Mouse (Mus musculus) heart, postnatal 0 days (tissue): Measurements from ENCODE around the gene Stx3. TPM values are rescaled to one million over a fixed set of nuclear protein-coding genes. Genes with fewer than 3 reads are reported as not detected.

Source experiments
- ATAC-seq: fragments of 200-750 bp; cut with Nextera tagmentation; 2 replicates; pipeline ENCODE4 v1.8.0; 2017; ENCODE audit warnings: low read depth, moderate number of reproducible peaks, moderate library complexity; ENCODE audit not compliant: insufficient read depth
- DNase-seq: peaks from one replicate; pipeline ENCODE4 v3.0.0-alpha.2; 2016; ENCODE audit warnings: low spot score
- H3K27ac ChIP-seq: fragments of 300-500 bp; sonication (generic); 2 replicates; pipeline ENCODE4 v1.5.1; 2014; ENCODE audit warnings: low read depth, mild to moderate bottlenecking
- H3K27me3 ChIP-seq: fragments of 300-500 bp; sonication (generic); 2 replicates; pipeline ENCODE4 v1.6.1; 2014; ENCODE audit warnings: low read length, mixed read lengths; ENCODE audit not compliant: control insufficient read depth, insufficient read depth
- H3K36me3 ChIP-seq: fragments of 300-500 bp; sonication (generic); replicated peaks from 2 replicates; pipeline ENCODE4 v1.6.1; 2014; ENCODE audit warnings: low read length, mixed read lengths; ENCODE audit not compliant: control insufficient read depth, insufficient read depth
- H3K4me1 ChIP-seq: fragments of 300-500 bp; sonication (generic); 2 replicates; pipeline ENCODE4 v1.6.1; 2014; ENCODE audit warnings: antibody characterized with exemption; ENCODE audit not compliant: control insufficient read depth, insufficient read depth
- H3K4me2 ChIP-seq: fragments of 300-500 bp; sonication (generic); 2 replicates; pipeline ENCODE4 v1.6.1; 2014; ENCODE audit warnings: low read depth, mild to moderate bottlenecking, low read length, moderate library complexity
- H3K4me3 ChIP-seq: fragments of 300-500 bp; sonication (generic); 2 replicates; pipeline ENCODE4 v1.5.1; 2014; ENCODE audit warnings: low read depth, low read length
- H3K9ac ChIP-seq: fragments of 300-500 bp; sonication (generic); replicated peaks from 2 replicates; pipeline ENCODE4 v1.6.1; 2014; ENCODE audit warnings: low read depth, low read length, mixed read lengths
- H3K9me3 ChIP-seq: fragments of 300-500 bp; sonication (generic); replicated peaks from 2 replicates; pipeline ENCODE4 v1.6.1; 2016; ENCODE audit warnings: low read length; ENCODE audit not compliant: control insufficient read depth
- CTCF ChIP-seq: IDR thresholded peaks from 2 replicates; pipeline ENCODE4 v1.5.1; 2016; ENCODE audit warnings: antibody characterized with exemption, control low read depth, low read depth
- EP300 ChIP-seq: IDR thresholded peaks from 2 replicates; pipeline ENCODE4 v1.6.1; 2016; ENCODE audit warnings: antibody characterized with exemption, low read depth
- WGBS: fragments of 180-500 bp; shearing (Covaris S2); extraction: QIAGEN DNeasy Blood & Tissue Kit; methylation state at CpG from one replicate; pipeline ENCODE4 v1.1.7; 2014; 5-methylcytosine and 5-hydroxymethylcytosine counted together
- polyA plus RNA-seq: library from polyadenylated mRNA; unstranded; fragments of >200 nt; fragmentation: Nextera tagmentation; extraction: Ambion mirVana; gene quantifications from 2 replicates; pipeline ENCODE4 v1.2.1, GENCODE M21; 2015
- total RNA-seq: library from RNA; depleted of rRNA; stranded (reverse); fragments of >200 nt; gene quantifications from 2 replicates; pipeline ENCODE4 v1.2.3, GENCODE M21; 2014; ENCODE audit warnings: low replicate concordance

Stx3 gene
- total and polyA plus RNA-seq, 2 experiments from 2014 or later = 6.3 to 10.6 TPM

DNA sequence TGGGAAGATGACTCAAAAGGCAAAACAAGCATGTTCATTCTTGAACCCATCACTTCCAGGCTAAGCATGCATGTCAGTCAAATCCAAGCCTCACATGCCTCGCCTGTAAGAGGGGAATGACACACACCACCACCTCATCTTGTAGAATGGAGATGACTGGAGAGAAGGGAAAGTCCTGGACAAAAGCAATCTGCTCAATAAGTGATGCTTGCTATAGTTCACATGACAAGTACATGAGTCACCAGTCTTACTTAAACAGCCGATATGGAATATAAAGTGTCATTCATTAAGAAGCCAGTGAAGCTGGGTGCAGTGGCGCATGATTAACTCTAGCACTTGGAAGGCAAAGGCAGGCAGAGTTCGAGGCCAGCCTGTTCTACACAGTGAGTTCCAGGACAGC is 6.1 kb downstream of the Stx3 start:
- DNase-seq = no peak
- no peak overlapping the region for H3K4me2 ChIP-seq
- TF ChIP-seq CTCF (no peak), EP300 (no peak)
- no peaks in the 10 kb centered on the region for H3K4me1 ChIP-seq
- 58% methylated on average over 4 of the region's 4 CpGs for WGBS
- no peaks in the 10 kb centered on the region for H3K27me3 ChIP-seq
- H3K9ac ChIP-seq = no peak overlapping the region
- peak overlapping the region; percentile 81 for H3K27ac ChIP-seq
- no peaks in the 10 kb centered on the region for H3K36me3 ChIP-seq
- no peaks in the 10 kb centered on the region for H3K9me3 ChIP-seq
- ATAC-seq = no peak
- H3K4me3 ChIP-seq = no peak overlapping the region

DNA sequence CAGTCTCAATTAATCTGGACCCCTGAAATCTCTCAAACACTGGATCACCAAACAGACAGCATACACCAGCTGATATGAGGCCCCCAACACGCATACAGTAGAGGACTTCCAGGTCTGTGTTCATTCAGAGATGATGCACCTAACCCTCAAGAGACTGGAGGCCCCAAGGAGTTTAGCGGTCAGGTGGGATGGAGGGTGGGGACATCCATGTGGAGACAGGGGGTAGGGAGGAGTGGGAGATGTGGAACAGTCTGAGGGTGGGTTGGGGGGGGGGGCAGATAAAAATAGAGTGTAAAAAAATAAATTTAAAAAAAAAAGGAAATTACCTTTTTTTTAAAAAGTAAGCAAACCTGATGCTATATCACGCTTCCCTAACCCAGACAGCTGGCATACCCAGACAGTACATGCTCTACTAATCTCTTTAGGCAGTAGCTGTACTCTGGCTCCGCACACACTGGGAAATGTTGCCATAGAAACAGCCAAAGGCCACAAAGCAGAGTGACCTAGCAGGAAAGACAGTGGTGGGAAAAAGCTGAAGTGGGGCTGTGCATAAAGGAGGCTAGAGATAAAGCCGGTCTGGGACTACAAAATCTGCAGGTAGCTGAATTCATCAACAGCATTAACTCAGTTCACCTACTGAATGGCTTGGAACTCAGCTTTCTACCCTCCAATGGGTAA is 7.4 kb downstream of the Stx3 start:
- Histone ChIP-seq H3K4me2 (no peak overlapping the region), H3K4me3 (no peak overlapping the region), H3K9ac (no peak overlapping the region), H3K4me1 (no peaks in the 10 kb centered on the region), H3K27ac (peak overlapping the region; percentile 65), H3K27me3 (no peaks in the 10 kb centered on the region), H3K9me3 (no peaks in the 10 kb centered on the region), H3K36me3 (no peaks in the 10 kb centered on the region)
- WGBS = 49% methylated on average over 5 of the region's 5 CpGs
- TF ChIP-seq EP300 (no peak), CTCF (no peak)
- ATAC-seq (no peak), DNase-seq (peak; percentile 36)

- Histone ChIP-seq H3K36me3 (no peaks in the 10 kb centered on the region), H3K27ac (peak overlapping the region; percentile 65), H3K27me3 (no peaks in the 10 kb centered on the region), H3K9me3 (no peaks in the 10 kb centered on the region), H3K4me1 (no peaks in the 10 kb centered on the region), H3K4me3 (no peak overlapping the region), H3K4me2 (no peak overlapping the region), H3K9ac (no peak overlapping the region)
- ATAC-seq = no peak
- no peak for TF ChIP-seq EP300
- no peak for TF ChIP-seq CTCF
- 63% methylated on average over 1 of the region's 1 CpGs for WGBS
- DNase-seq = no peak
These were observed 8.3 kb downstream of the Stx3 start for GRCm38 (mm10) chr19:11810856-11811255.

DNA sequence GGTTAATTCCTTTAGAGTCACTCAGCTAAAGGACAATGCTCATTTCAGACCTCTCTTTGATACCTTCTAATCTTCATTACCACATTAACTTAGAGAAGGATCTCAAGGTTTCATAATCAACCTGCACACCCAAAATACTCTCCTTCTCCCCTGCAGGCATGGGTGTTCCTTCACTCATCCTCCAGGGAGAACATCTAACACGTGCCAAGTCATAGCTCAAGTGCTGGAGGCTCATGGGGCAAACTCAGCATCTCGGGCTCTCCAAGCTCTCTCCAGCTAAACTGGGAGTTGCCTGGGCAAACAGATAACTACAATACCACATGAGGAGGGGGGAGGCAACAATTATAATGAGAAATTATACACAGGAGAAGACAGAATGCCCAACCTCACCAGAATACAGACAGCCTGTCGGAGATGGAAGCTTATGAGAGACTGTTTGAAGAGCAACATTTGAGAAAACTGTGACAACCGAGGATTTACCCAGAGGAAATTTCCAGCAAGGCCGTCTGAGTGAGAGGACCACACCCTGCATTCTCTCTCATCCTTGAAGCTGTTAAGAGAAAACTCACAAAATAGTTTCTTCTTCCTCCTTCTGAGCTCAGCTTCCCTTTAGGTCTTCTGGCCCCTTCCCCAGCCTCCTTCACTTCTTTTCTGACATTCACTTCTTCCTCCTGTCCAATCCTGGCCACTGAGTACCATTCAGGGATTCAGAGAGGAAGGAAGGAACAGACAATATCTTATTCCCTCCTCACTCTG is 9.0 kb downstream of the Stx3 start:
- no peak overlapping the region for H3K4me3 ChIP-seq
- H3K4me1 ChIP-seq = no peaks in the 10 kb centered on the region
- H3K9me3 ChIP-seq = no peaks in the 10 kb centered on the region
- H3K27ac ChIP-seq = peak overlapping the region; percentile 65
- H3K4me2 ChIP-seq = no peak overlapping the region
- H3K27me3 ChIP-seq = no peaks in the 10 kb centered on the region
- no peak for TF ChIP-seq CTCF
- TF ChIP-seq EP300 = no peak
- ATAC-seq = no peak
- H3K36me3 ChIP-seq = no peaks in the 10 kb centered on the region
- 59% methylated on average over 5 of the region's 5 CpGs for WGBS
- no peak for DNase-seq
- H3K9ac ChIP-seq = no peak overlapping the region

DNA sequence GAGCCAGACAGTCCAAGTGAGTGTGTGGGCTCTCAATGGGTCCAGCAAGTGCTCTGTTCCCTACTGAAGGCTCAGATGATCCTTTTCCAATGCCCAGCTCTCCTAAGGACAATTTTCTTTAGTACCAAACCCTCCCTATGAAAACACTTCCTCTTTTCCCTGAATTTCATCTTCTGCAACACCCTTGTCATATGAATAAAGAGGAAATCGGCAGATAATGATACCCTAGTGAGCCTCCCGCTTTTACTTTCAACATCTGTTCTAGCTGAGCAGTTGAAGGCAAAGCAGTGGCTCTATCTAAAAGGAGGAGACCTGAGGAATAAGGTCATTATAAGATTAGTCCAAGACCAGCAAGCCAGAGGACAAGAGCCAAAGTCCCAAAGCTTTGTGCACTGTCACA is 10.8 kb downstream of the Stx3 start:
- Histone ChIP-seq H3K4me2 (no peak overlapping the region), H3K36me3 (no peaks in the 10 kb centered on the region), H3K9ac (no peak overlapping the region), H3K4me1 (no peaks in the 10 kb centered on the region), H3K27me3 (no peaks in the 10 kb centered on the region), H3K27ac (no peak overlapping the region), H3K9me3 (no peaks in the 10 kb centered on the region), H3K4me3 (no peak overlapping the region)
- TF ChIP-seq EP300 (no peak), CTCF (no peak)
- 65% methylated on average over 2 of the region's 2 CpGs for WGBS
- DNase-seq = no peak
- ATAC-seq = no peak

GRCm38 (mm10) chr19:11807822-11808221 is 11.4 kb downstream of the Stx3 start:
- Histone ChIP-seq H3K4me1 (no peaks in the 10 kb centered on the region), H3K27me3 (no peaks in the 10 kb centered on the region), H3K9ac (no peak overlapping the region), H3K4me2 (no peak overlapping the region), H3K9me3 (no peaks in the 10 kb centered on the region), H3K36me3 (no peaks in the 10 kb centered on the region), H3K4me3 (no peak overlapping the region), H3K27ac (no peak overlapping the region)
- 63% methylated on average over 6 of the region's 6 CpGs for WGBS
- ATAC-seq (no peak), DNase-seq (no peak)
- TF ChIP-seq CTCF (no peak), EP300 (no peak)
